Mouse (Mus musculus) ES-Bruce4 (cell line): ENCODE data around the gene Safb. TPM values are rescaled to one million over a fixed set of nuclear protein-coding genes. Genes with fewer than 3 reads are reported as not detected.
"Not testable (repeated sequence)": the region's sequence is repeated elsewhere in the genome, so short reads cannot be mapped to it uniquely, and the experiment has no call there.

ENCODE experiments used
- H3K27ac ChIP-seq: 2 replicates; pipeline ENCODE4 v1.5.1; 2012; ENCODE audit warnings: low read length, inconsistent platforms; ENCODE audit not compliant: insufficient read depth
- H3K27me3 ChIP-seq: 2 replicates; pipeline ENCODE4 v1.6.1; 2012; ENCODE audit warnings: mild to moderate bottlenecking, low read length, inconsistent platforms; ENCODE audit not compliant: control insufficient read depth, poor library complexity, insufficient read depth, severe bottlenecking
- H3K36me3 ChIP-seq: 2 replicates; pipeline ENCODE4 v1.6.1; 2012; ENCODE audit warnings: inconsistent platforms, mild to moderate bottlenecking, low read length, moderate library complexity; ENCODE audit not compliant: control insufficient read depth, poor library complexity, insufficient read depth, severe bottlenecking
- H3K4me1 ChIP-seq: one replicate; pipeline ENCODE4 v1.8.1; 2011; ENCODE audit warnings: low read length; ENCODE audit not compliant: control insufficient read depth, insufficient read depth
- H3K4me3 ChIP-seq: 2 replicates; pipeline ENCODE4 v1.5.1; 2011; ENCODE audit warnings: low read depth, mild to moderate bottlenecking, low read length
- H3K9ac ChIP-seq: 2 replicates; pipeline ENCODE4 v1.6.1; 2012; ENCODE audit warnings: low read depth, mild to moderate bottlenecking, inconsistent platforms; ENCODE audit not compliant: poor library complexity, severe bottlenecking
- H3K9me3 ChIP-seq: replicated peaks from 2 replicates; pipeline ENCODE4 v1.6.1; 2012; ENCODE audit warnings: mild to moderate bottlenecking, low read length, inconsistent platforms; ENCODE audit not compliant: control insufficient read depth, poor library complexity, insufficient read depth, severe bottlenecking
- CTCF ChIP-seq: IDR thresholded peaks from one replicate; pipeline ENCODE4 v1.8.1; 2011; ENCODE audit warnings: low read depth, low read length
- EP300 ChIP-seq: IDR thresholded peaks from 2 replicates; pipeline ENCODE4 v1.6.1; 2011; ENCODE audit warnings: low read depth, low read length; ENCODE audit not compliant: insufficient read depth
- POLR2A ChIP-seq: IDR thresholded peaks from one replicate; pipeline ENCODE4 v1.8.1; 2011; ENCODE audit warnings: low read length; ENCODE audit not compliant: insufficient read depth
- polyA plus RNA-seq: library from polyadenylated mRNA; stranded (reverse); fragments of >200 nt; gene quantifications from 2 replicates; pipeline ENCODE4 v1.2.4, GENCODE M21; 2011; ENCODE audit warnings: low read depth; ENCODE audit not compliant: missing spikeins, insufficient read depth, insufficient read length

Safb gene
- polyA plus RNA-seq, 1 experiment: 99.4 TPM

DNA sequence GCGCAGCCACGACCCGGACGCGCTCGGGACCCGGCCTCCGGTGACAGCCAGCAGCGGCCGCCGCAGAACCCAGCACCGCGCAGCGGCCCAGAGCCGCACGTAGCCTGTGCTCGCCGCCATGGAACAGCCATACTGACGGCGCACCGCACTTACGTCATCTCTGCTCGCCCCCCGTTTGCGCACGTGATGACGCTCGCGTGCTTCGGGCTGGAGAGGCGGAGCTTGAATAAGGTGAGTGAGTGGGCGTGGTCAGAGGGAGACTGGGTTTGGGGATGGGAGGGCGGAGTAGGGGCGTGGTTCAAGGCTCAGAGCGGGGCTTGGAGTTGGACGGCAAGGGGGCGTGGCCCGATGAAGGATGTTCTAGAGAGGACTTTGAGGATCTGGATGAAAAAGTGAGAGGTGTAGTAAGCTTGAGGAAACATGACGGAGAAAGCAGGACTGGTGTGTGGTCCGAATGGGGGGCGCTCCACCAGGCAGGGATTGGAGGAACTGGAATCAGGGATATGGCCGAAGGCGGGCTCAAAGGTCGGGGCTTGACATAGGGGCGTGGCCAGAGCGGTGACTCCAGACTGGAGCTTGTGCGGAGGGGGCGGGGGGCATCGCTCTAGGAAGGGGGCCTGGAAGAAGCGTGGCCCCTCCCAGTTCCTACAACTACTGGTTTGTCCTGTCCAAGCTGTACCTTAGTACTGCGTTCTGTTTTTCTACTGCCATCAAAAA, 42.3 kb downstream of the Safb start, which contains the start of gene Lonp1:
Lonp1 (minus strand) TSS at position 134 of the 717 bp plus-strand sequence.
- H3K9me3 ChIP-seq: no peaks in the 10 kb centered on the region
- no peaks in the 10 kb centered on the region for H3K27me3 ChIP-seq
- peaks cover 2% of the 10 kb centered on the region for H3K4me1 ChIP-seq
- peak within 1 kb of the TSS; percentile 54 for H3K27ac ChIP-seq
- TF ChIP-seq POLR2A: peak; percentile 23
- TF ChIP-seq EP300: peak; percentile 69; the same call in 1 of the 2 replicates
- no peak for TF ChIP-seq CTCF
- peak within 1 kb of the TSS; percentile 95 for H3K4me3 ChIP-seq
- H3K36me3 ChIP-seq: peaks cover 4% of the 10 kb centered on the region
- H3K9ac ChIP-seq: peak within 1 kb of the TSS; percentile 74

DNA sequence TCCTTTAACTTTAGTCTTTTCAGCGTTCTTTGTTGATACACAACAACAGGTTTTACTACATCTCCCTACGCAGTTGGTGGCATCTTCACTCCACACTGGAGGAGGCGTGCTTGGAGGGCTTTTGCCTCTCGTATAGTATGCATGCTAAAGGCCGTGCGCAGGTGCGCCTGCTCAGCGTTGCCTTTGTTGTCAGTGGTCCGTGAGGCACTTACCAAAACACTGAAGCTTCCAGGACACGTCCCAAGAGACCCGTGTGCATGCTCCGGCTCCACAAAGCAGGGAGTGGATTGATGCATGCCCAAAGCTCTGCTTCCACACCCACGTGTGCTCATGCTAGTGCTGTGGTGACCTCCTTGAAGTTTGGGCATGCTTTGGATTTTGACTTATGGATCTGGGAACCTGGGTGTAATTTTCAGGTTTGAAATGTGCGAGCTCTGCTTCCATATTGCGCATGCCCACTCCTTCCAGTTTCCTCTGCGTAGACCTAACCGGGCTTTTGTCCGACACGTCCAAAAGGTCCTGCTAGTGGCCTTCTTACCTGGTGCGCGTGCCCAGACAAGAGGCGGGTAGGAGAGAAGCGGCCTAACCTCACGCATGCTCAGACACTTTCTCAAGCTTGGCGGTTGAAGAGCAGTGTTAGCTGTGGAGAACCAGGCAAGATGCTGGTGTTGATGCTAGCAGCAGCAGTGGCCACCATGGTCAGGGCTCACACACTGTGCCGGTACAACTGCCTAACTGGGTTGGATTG, 43.1 kb downstream of the Safb start, which contains the start of gene Catsperd:
Catsperd (plus strand) TSS at position 614 of the 748 bp plus-strand sequence.
- no peak for TF ChIP-seq CTCF
- no peak for TF ChIP-seq EP300
- peak; percentile 18 for TF ChIP-seq POLR2A
- peak within 1 kb of the TSS; percentile 54 for H3K27ac ChIP-seq
- H3K36me3 ChIP-seq: peaks cover under 1% of the 10 kb centered on the region; the same call in 1 of the 2 replicates
- H3K4me1 ChIP-seq: peaks cover 5% of the 10 kb centered on the region
- no peaks in the 10 kb centered on the region for H3K27me3 ChIP-seq
- peak within 1 kb of the TSS; percentile 76 for H3K4me3 ChIP-seq
- no peaks in the 10 kb centered on the region for H3K9me3 ChIP-seq
- peak within 1 kb of the TSS; percentile 17; the same call in 1 of the 2 replicates for H3K9ac ChIP-seq

DNA sequence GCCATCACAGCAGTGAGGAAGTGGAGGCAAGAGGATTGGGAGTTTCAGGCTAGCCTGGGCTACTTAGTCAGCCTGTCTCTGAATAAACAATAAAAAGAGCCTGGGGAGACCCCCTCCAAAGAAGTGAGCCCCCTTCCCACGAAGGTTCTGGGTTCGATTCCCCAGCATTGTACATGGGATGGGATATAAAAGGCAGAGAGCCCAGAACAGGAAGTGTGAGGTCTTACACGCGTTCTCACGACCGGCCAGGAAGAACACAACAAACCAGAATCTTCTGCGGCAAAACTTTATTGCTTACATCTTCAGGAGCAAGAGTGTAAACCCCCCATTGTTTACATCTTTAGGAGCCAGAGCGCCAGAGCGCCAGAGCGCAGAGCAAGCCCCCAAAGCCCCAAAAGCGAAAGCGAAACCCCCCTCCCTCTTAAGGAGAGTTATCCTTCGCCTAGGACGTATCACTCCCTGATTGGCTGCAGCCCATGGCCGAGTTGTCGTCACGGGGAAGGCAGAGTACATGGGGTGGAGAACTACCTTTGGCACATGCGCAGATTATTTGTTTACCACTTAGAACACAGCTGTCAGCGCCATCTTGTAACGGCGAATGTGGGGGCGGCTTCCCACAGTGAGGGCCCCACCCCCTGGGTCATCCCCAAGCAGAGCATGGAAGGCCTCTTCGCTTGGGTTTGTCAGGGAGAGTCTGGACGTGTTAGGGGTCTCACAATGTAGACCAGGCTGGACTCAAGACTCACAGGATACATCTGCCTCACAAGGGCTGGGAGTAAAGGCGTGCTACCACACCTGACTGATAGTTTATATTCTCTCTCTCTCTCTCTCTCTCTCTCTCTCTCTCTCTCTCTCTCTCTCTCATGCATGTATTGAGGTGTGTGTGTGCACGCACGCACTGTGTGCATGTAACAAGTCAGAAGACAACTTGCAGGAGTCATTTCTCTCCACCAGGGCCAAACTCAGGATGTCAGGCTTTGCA, 45.5 kb downstream of the Safb start:
- not testable (repeated sequence) for H3K27me3 ChIP-seq, H3K9me3 ChIP-seq

DNA sequence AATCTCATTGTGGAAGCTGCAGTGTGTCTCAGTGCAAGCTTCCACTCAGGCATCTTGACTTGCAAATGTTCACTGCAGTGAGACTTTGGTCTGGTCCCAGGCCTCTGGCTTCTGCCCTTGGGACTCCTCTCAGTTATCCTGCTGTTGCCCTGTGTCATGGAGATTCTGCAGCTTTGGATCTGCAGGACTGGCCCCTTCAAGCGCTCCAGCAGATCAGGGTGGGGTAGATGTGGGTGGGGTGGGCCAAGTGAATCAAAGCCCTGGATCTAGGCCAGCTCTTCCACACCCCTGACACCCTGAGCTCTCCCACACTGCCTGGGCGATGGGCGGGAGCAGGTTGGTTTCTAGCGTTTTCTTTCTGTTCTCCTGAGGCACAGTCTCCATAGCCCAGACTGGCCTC, 47.2 kb downstream of the Safb start:
- H3K9ac ChIP-seq: no peak overlapping the region
- TF ChIP-seq POLR2A: no peak
- no peak for TF ChIP-seq CTCF
- TF ChIP-seq EP300: peak; percentile 61; the same call in 1 of the 2 replicates
- no peak overlapping the region for H3K4me3 ChIP-seq
- no peaks in the 10 kb centered on the region for H3K9me3 ChIP-seq
- no peaks in the 10 kb centered on the region for H3K36me3 ChIP-seq
- H3K4me1 ChIP-seq: peaks cover 5% of the 10 kb centered on the region
- H3K27ac ChIP-seq: peak overlapping the region; percentile 40; the same call in 1 of the 2 replicates
- H3K27me3 ChIP-seq: no peaks in the 10 kb centered on the region

More for the DNA sequence above, 45.5 kb downstream of the Safb start:
- H3K36me3 ChIP-seq, H3K4me1 ChIP-seq, H3K9ac ChIP-seq, H3K4me3 ChIP-seq, H3K27ac ChIP-seq: not testable (repeated sequence)

DNA sequence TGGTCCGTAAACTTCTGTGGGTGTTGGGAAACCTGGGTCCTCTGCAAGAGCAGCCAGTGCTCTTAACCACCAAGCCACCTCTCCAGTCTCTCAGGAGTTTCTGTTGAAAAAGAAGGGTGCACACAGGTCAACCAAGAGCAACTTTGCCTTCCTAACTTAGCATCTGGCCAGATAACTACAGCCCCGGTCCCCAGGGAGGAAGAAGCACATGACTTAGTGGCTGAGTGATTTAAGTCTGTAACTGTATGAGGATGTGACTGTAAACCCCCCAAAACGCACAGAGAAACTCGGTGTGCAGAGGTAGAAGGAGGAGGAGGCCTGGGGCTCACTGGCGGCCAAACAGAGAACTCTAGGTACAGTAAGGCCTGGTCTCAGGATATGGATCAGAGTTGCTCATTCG, 49.4 kb downstream of the Safb start:
- TF ChIP-seq EP300 (no peak), POLR2A (no peak), CTCF (no peak)
- H3K36me3 ChIP-seq: no peaks in the 10 kb centered on the region
- no peak overlapping the region for H3K9ac ChIP-seq
- peaks cover 5% of the 10 kb centered on the region for H3K4me1 ChIP-seq
- no peaks in the 10 kb centered on the region for H3K27me3 ChIP-seq
- H3K9me3 ChIP-seq: no peaks in the 10 kb centered on the region
- no peak overlapping the region for H3K4me3 ChIP-seq
- no peak overlapping the region for H3K27ac ChIP-seq
